Mouse (Mus musculus): ENCODE data around the gene Pcare.

DNA sequence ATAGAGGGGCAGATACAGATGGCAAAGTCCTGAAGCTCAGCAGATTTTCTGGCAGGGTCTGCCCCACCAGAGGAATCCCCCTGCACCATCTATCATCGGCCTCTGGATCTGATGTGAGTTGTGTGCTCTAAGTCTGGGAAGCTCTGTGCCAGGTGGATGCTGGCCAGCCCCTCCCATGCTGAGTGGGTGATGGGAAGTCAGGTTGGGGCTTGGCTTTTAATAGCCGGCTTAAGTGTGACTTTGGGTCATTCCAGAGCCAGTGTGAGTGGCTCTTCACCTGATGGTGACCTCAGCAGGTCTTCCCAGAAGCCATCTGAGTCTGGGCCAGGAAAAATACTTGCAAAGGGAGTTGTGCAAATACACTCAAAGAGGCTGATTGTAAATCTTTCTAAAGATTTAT lies 22.0 kb downstream of the Pcare start:
- no peak for TF ChIP-seq CTCF (conservative IDR thresholded peaks at IDR 0.05; ENCODE audit: low read length)
- TF ChIP-seq NANOG (IDR thresholded peaks at IDR 0.05; ENCODE audit: borderline replicate concordance, low read length) = no peak
